Mouse (Mus musculus) embryonic facial prominence, embryonic 14.5 days (tissue): ENCODE measurements around the gene Plekho2. TPM values are rescaled to one million over a fixed set of nuclear protein-coding genes. Genes with fewer than 3 reads are reported as not detected.

Experiments used
- ATAC-seq: fragments of 200-750 bp; cut with Nextera tagmentation; 2 replicates; pipeline ENCODE4 v1.8.0; 2017; ENCODE audit warnings: low read depth, moderate number of reproducible peaks, moderate TSS enrichment
- DNase-seq: peaks from one replicate; pipeline ENCODE4 v3.0.0-alpha.2; 2015; ENCODE audit warnings: low spot score
- H3K27ac ChIP-seq: fragments of 300-500 bp; sonication (generic); replicated peaks from 2 replicates; pipeline ENCODE4 v1.5.1; 2014; ENCODE audit warnings: low read depth, mild to moderate bottlenecking, low read length, moderate library complexity
- H3K27me3 ChIP-seq: fragments of 300-500 bp; sonication (generic); replicated peaks from 2 replicates; pipeline ENCODE4 v1.6.1; 2014; ENCODE audit warnings: low read length; ENCODE audit not compliant: control insufficient read depth, insufficient read depth
- H3K36me3 ChIP-seq: fragments of 300-500 bp; sonication (generic); 2 replicates; pipeline ENCODE4 v1.6.1; 2014; ENCODE audit warnings: low read length, mixed read lengths; ENCODE audit not compliant: control insufficient read depth, insufficient read depth
- H3K4me1 ChIP-seq: fragments of 300-500 bp; sonication (generic); 2 replicates; pipeline ENCODE4 v1.6.1; 2014; ENCODE audit warnings: antibody characterized with exemption, low read length; ENCODE audit not compliant: control insufficient read depth, insufficient read depth
- H3K4me2 ChIP-seq: fragments of 300-500 bp; sonication (generic); 2 replicates; pipeline ENCODE4 v1.6.1; 2014; ENCODE audit warnings: low read depth, mild to moderate bottlenecking, low read length, moderate library complexity, mixed read lengths
- H3K4me3 ChIP-seq: fragments of 300-500 bp; sonication (generic); 2 replicates; pipeline ENCODE4 v1.5.1; 2014; ENCODE audit warnings: low read depth, mild to moderate bottlenecking, low read length
- H3K9ac ChIP-seq: fragments of 300-500 bp; sonication (generic); 2 replicates; pipeline ENCODE4 v1.6.1; 2014; ENCODE audit warnings: low read depth, mild to moderate bottlenecking, low read length, moderate library complexity, mixed read lengths
- H3K9me3 ChIP-seq: fragments of 300-500 bp; sonication (generic); 2 replicates; pipeline ENCODE4 v1.6.1; 2016; ENCODE audit warnings: low read length; ENCODE audit not compliant: control insufficient read depth
- WGBS: fragments of 180-500 bp; shearing (Covaris S2); extraction: QIAGEN DNeasy Blood & Tissue Kit; methylation state at CpG from one replicate; pipeline ENCODE4 v1.1.7; 2014; 5-methylcytosine and 5-hydroxymethylcytosine counted together
- polyA plus RNA-seq: library from polyadenylated mRNA; unstranded; fragments of >200 nt; fragmentation: Nextera tagmentation; extraction: Ambion mirVana; gene quantifications from 2 replicates; pipeline ENCODE4 v1.2.1, GENCODE M21; 2014

The Plekho2 gene
- polyA plus RNA-seq, 1 experiment from 2014 or later = 12.9 TPM

DNA sequence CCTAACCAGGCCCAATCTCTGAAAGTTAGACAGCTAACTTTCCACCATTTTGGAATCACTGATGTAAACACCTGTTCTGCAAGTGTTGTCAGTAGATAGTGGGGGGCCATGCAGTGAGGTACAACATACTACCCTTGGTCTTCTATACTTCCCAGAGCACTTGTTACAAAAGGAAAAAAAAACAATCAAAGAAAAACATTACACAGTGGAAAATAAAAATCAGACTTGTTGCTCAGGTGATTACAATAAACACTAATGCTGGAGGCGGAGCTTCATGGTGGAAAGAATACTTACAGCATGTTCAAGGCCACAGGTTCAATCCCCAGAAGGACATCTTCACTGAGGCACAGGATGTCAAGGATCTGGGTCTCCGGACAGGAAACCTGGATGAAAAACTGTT, 27.1 kb downstream of the Plekho2 start:
- H3K4me2 ChIP-seq = no peak overlapping the region
- peaks cover 30% of the 10 kb centered on the region for H3K4me1 ChIP-seq
- no peak overlapping the region for H3K9ac ChIP-seq
- no peak overlapping the region for H3K4me3 ChIP-seq
- WGBS = 97% methylated on average over 2 of the region's 2 CpGs
- H3K27me3 ChIP-seq = no peaks in the 10 kb centered on the region
- DNase-seq (no peak), ATAC-seq (no peak)
- no peaks in the 10 kb centered on the region for H3K9me3 ChIP-seq
- peaks cover 29% of the 10 kb centered on the region for H3K36me3 ChIP-seq
- no peak overlapping the region for H3K27ac ChIP-seq

- no peaks in the 10 kb centered on the region for H3K9me3 ChIP-seq
- 88% methylated on average over 5 of the region's 5 CpGs for whole genome bisulfite sequencing
- no peak overlapping the region for H3K4me2 ChIP-seq
- no peaks in the 10 kb centered on the region for H3K27me3 ChIP-seq
- H3K9ac ChIP-seq = no peak overlapping the region
- no peak for DNase-seq
- no peak overlapping the region for H3K4me3 ChIP-seq
- peaks cover 30% of the 10 kb centered on the region for H3K4me1 ChIP-seq
- ATAC-seq = no peak
- H3K36me3 ChIP-seq = peaks cover 24% of the 10 kb centered on the region
- H3K27ac ChIP-seq = peak overlapping the region; percentile 90; the same call in 1 of the 2 replicates
These were observed 27.7 kb downstream of the Plekho2 start for GRCm38 (mm10) chr9:65552141-65552540.

- Histone ChIP-seq H3K4me2 (no peak overlapping the region), H3K27me3 (no peaks in the 10 kb centered on the region), H3K9me3 (no peaks in the 10 kb centered on the region), H3K36me3 (peaks cover 13% of the 10 kb centered on the region), H3K4me1 (peaks cover 36% of the 10 kb centered on the region), H3K9ac (0 out of 2 replicates have a peak overlapping the region, but pooled peaks have one; percentile 25), H3K27ac (peak overlapping the region; percentile 90), H3K4me3 (no peak overlapping the region)
- 9% methylated on average over 5 of the region's 5 CpGs for WGBS
- DNase-seq (peak; percentile 92), ATAC-seq (peak; percentile 83)
These were observed 28.8 kb downstream of the Plekho2 start for GRCm38 (mm10) chr9:65551035-65551434.

DNA sequence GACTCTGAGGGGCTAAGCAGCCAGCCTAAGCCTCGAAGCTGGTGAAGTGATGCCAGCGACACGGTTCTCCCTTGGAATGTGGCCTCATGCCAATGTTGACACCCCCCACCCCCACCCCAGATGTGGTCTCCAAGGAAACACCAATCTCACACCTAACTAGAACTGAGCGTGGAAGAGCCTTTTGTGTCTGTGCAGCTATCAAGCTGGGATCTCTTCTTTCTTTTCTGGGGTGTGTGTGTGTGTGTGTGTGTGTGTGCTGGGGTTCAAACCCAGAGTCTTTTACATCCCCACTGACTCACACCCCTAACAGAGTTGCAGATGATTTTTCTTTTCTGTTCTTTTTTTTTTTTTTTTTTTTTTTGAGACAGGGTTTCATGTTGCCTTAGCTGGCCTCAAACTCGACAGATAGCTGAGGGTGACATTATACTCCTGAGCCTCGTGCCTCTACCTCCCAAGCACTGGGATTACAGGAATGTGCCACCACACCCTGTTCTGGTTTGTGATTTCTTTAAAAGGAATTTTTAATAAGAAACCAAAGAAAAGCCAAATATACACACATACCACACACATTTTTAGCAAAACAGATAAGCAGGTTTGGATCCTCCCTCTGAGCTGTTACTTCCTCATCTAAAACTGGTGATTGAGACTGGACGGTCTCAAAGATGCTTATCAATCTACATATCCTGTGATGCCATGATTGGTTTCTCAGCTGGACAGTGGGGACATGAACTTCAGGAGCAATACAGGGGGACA, 29.6 kb downstream of the Plekho2 start:
- 21% methylated on average over 6 of the region's 7 CpGs for WGBS

DNA sequence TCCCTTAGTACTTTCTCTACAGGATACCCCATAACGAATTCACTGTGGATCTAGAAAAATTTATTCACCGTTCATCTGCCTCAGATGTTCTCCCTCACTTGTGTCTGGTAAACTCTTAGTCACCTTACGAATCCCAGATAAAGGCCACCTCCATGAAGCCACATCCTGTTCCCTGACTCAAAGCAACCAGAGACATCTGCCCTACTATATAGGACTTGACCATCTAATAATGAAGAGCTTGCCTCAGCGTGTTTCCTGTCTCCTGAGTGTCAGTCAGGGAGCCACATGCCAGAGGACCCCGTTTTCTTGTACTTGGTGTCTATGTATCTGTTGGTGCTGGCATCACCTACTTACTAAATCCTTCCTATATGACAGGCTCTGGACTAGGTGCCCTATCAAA, 30.2 kb downstream of the Plekho2 start:
- Histone ChIP-seq H3K4me2 (no peak overlapping the region), H3K4me1 (peaks cover 30% of the 10 kb centered on the region), H3K9ac (no peak overlapping the region), H3K9me3 (no peaks in the 10 kb centered on the region), H3K4me3 (no peak overlapping the region), H3K27me3 (no peaks in the 10 kb centered on the region), H3K36me3 (0 out of 2 replicates have a peak, but pooled peaks cover 5% of the 10 kb centered on the region), H3K27ac (peak overlapping the region; percentile 90; the same call in 1 of the 2 replicates)
- ATAC-seq (no peak), DNase-seq (no peak)
- WGBS = 79% methylated on average over 5 of the region's 5 CpGs

More for the DNA sequence above, 29.6 kb downstream of the Plekho2 start:
- Histone ChIP-seq H3K4me3 (no peak overlapping the region), H3K4me2 (no peak overlapping the region), H3K27me3 (no peaks in the 10 kb centered on the region), H3K36me3 (0 out of 2 replicates have a peak, but pooled peaks cover 5% of the 10 kb centered on the region), H3K9ac (0 out of 2 replicates have a peak overlapping the region, but pooled peaks have one; percentile 25), H3K9me3 (no peaks in the 10 kb centered on the region), H3K4me1 (peaks cover 35% of the 10 kb centered on the region), H3K27ac (peak overlapping the region; percentile 90)
- ATAC-seq = no peak
- peak; percentile 52 for DNase-seq

GRCm38 (mm10) chr9:65549139-65549538, 30.7 kb downstream of the Plekho2 start:
- peaks cover 29% of the 10 kb centered on the region for H3K4me1 ChIP-seq
- DNase-seq = no peak

DNA sequence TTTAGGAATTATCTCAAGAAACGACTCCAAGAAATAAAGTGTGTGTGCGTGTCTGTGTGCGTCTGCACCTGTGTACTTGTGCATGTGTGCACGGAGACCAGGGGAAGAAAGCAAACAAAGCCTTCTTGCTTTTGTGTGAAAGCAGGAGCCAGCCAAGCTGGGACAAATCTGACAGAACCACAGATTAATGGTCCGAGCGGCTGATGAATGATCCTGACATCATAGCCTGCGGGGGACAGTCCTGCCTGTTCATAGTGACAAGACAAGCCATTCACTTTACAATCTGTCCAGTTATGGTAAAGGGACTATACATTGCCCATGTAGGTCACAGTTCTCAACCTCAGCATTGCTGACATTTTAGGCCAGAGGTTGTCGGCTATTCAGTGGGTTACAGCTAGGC, 31.5 kb downstream of the Plekho2 start:
- Histone ChIP-seq H3K27ac (no peak overlapping the region), H3K4me1 (peaks cover 29% of the 10 kb centered on the region), H3K27me3 (no peaks in the 10 kb centered on the region), H3K4me3 (no peak overlapping the region), H3K9ac (no peak overlapping the region), H3K4me2 (no peak overlapping the region), H3K9me3 (no peaks in the 10 kb centered on the region), H3K36me3 (no peaks in the 10 kb centered on the region)
- no peak for DNase-seq
- ATAC-seq = no peak
- WGBS = 68% methylated on average over 8 of the region's 8 CpGs

More at GRCm38 (mm10) chr9:65549139-65549538, 30.7 kb downstream of the Plekho2 start:
- Histone ChIP-seq H3K4me2 (no peak overlapping the region), H3K36me3 (0 out of 2 replicates have a peak, but pooled peaks cover 2% of the 10 kb centered on the region), H3K27me3 (no peaks in the 10 kb centered on the region), H3K4me3 (no peak overlapping the region), H3K27ac (no peak overlapping the region), H3K9ac (no peak overlapping the region), H3K9me3 (no peaks in the 10 kb centered on the region)
- no peak for ATAC-seq
- WGBS = 73% methylated on average over 3 of the region's 3 CpGs

DNA sequence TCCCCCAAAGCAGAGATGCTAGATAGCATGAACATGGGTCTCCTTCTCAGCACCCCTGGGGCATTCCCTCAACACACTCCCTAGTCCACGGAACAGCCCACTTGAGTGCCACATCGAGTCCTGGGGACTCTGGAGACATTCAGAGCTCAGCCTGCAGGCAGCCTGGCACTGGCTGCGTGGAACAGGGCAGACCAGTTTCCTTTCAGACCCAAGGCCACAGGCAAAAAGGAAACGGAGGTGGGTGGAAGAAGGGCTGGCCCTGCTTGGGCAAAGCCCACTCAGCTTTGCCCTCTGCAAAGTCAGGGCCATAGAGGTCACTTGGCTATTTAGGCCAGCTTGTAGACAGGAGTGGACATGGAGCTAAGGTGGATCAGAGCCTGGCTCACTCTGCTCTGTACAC, 32.0 kb downstream of the Plekho2 start:
- Histone ChIP-seq H3K27me3 (no peaks in the 10 kb centered on the region), H3K4me2 (no peak overlapping the region), H3K4me1 (peaks cover 29% of the 10 kb centered on the region), H3K9me3 (no peaks in the 10 kb centered on the region), H3K9ac (no peak overlapping the region), H3K27ac (peak overlapping the region; percentile 10; the same call in 1 of the 2 replicates), H3K4me3 (no peak overlapping the region), H3K36me3 (no peaks in the 10 kb centered on the region)
- WGBS = 54% methylated on average over 4 of the region's 4 CpGs
- DNase-seq = no peak
- ATAC-seq = no peak

- no peaks in the 10 kb centered on the region for H3K27me3 ChIP-seq
- H3K27ac ChIP-seq = no peak overlapping the region
- DNase-seq = no peak
- no peaks in the 10 kb centered on the region for H3K36me3 ChIP-seq
- WGBS = 73% methylated on average over 5 of the region's 5 CpGs
- no peak overlapping the region for H3K4me2 ChIP-seq
- H3K9me3 ChIP-seq = no peaks in the 10 kb centered on the region
- H3K4me3 ChIP-seq = no peak overlapping the region
- ATAC-seq = no peak
- peaks cover 30% of the 10 kb centered on the region for H3K4me1 ChIP-seq
- H3K9ac ChIP-seq = no peak overlapping the region
These were observed 32.7 kb downstream of the Plekho2 start for GRCm38 (mm10) chr9:65547111-65547510.
